Mouse (Mus musculus) midbrain, embryonic 11.5 days (tissue): ENCODE data around the gene Cox8b. TPM values are rescaled to one million over a fixed set of nuclear protein-coding genes. Genes with fewer than 3 reads are reported as not detected.

ENCODE experiments used
- ATAC-seq: fragments of 200-750 bp; cut with Nextera tagmentation; 2 replicates; pipeline ENCODE4 v1.8.0; 2017; ENCODE audit warnings: moderate TSS enrichment, moderate library complexity; ENCODE audit not compliant: low FRiP score
- DNase-seq: peaks from one replicate; pipeline ENCODE4 v3.0.0; 2015; ENCODE audit warnings: low spot score; ENCODE audit errors: missing footprints
- H3K27ac ChIP-seq: fragments of 300-500 bp; sonication (generic); 2 replicates; pipeline ENCODE4 v1.5.1; 2014; ENCODE audit warnings: low read depth, low read length
- H3K27me3 ChIP-seq: fragments of 300-500 bp; sonication (generic); 2 replicates; pipeline ENCODE4 v1.6.1; 2014; ENCODE audit warnings: mild to moderate bottlenecking, low read length, moderate library complexity, mixed read lengths; ENCODE audit not compliant: control insufficient read depth, insufficient read depth
- H3K36me3 ChIP-seq: fragments of 300-500 bp; sonication (generic); 2 replicates; pipeline ENCODE4 v1.6.1; 2014; ENCODE audit warnings: mild to moderate bottlenecking, low read length, moderate library complexity, mixed read lengths; ENCODE audit not compliant: control insufficient read depth, insufficient read depth
- H3K4me1 ChIP-seq: fragments of 300-500 bp; sonication (generic); 2 replicates; pipeline ENCODE4 v1.6.1; 2014; ENCODE audit warnings: low read length; ENCODE audit not compliant: control insufficient read depth, insufficient read depth
- H3K4me2 ChIP-seq: fragments of 300-500 bp; sonication (generic); 2 replicates; pipeline ENCODE4 v1.6.1; 2014; ENCODE audit warnings: mild to moderate bottlenecking, moderate library complexity
- H3K4me3 ChIP-seq: fragments of 300-500 bp; sonication (generic); 2 replicates; pipeline ENCODE4 v1.5.1; 2014; ENCODE audit warnings: low read depth, low read length
- H3K9ac ChIP-seq: fragments of 300-500 bp; sonication (generic); 2 replicates; pipeline ENCODE4 v1.6.1; 2014; ENCODE audit warnings: low read length
- H3K9me3 ChIP-seq: fragments of 300-500 bp; sonication (generic); 2 replicates; pipeline ENCODE4 v1.6.1; 2016; ENCODE audit warnings: low read length; ENCODE audit not compliant: control insufficient read depth
- whole genome bisulfite sequencing: fragments of 180-500 bp; shearing (Covaris S2); extraction: QIAGEN DNeasy Blood & Tissue Kit; methylation state at CpG from one replicate; pipeline ENCODE4 v1.1.7; 2014; 5-methylcytosine and 5-hydroxymethylcytosine counted together
- polyA plus RNA-seq: library from polyadenylated mRNA; unstranded; fragments of >200 nt; fragmentation: Nextera tagmentation; extraction: Ambion mirVana; gene quantifications from 2 replicates; pipeline ENCODE4 v1.2.1, GENCODE M21; 2014

Cox8b gene
- polyA plus RNA-seq, 1 experiment from 2014 or later, result not detected

DNA sequence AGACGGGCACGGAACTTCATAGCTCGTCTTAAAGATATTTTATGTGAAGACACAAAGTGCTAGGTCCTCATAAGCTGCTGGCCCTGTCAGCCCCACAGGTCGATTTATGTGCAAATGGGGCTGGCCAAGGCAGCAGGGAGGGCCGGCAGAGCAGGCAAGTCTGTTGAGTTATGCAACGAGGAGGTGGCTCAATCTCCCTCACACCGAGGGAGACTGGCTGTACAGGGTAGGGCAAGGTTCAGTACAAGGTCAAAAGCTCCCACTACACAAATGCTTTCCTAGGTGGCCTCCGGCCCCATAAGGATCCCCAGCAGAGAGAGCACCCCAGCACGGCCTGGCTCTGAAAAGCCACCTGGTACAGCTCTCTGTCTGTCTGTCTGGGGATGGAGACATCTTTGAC lies 46.9 kb downstream of the Cox8b start:
- Histone ChIP-seq H3K9me3 (no peaks in the 10 kb centered on the region), H3K4me2 (no peak overlapping the region), H3K4me1 (peaks cover 14% of the 10 kb centered on the region), H3K27ac (no peak overlapping the region), H3K9ac (no peak overlapping the region), H3K27me3 (no peaks in the 10 kb centered on the region), H3K36me3 (peaks cover 4% of the 10 kb centered on the region), H3K4me3 (no peak overlapping the region)
- ATAC-seq (no peak), DNase-seq (no peak)
- 83% methylated on average over 9 of the region's 9 CpGs for WGBS

DNA sequence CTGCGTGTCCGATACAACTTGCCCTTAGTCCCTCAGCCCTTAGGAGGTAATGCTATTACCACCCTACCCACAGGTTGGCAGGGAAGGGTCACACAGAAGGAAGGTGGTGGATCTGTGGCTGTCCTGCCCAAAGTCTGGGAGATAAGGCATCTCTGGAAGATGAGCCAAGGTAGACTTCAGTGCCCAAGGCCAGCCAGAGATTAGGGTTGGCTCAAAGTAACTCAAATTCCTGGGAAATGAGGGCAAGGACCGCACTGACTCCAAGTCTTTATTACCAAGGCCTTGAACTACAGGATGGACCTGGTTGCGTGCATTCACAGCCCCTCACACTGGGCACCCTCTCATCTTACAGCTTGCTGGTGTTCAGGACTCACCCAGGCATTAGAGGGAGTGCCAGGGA lies 48.3 kb downstream of the Cox8b start:
- DNase-seq, result peak; percentile 23
- H3K4me1 ChIP-seq, result peaks cover 7% of the 10 kb centered on the region
- H3K36me3 ChIP-seq, result peaks cover 4% of the 10 kb centered on the region
- no peak overlapping the region for H3K9ac ChIP-seq
- no peaks in the 10 kb centered on the region for H3K9me3 ChIP-seq
- WGBS, result 95% methylated on average over 4 of the region's 4 CpGs
- no peak overlapping the region for H3K4me3 ChIP-seq
- H3K27ac ChIP-seq, result no peak overlapping the region
- H3K4me2 ChIP-seq, result no peak overlapping the region
- ATAC-seq, result no peak
- no peaks in the 10 kb centered on the region for H3K27me3 ChIP-seq

Other genes with a start within 250 kb of the Cox8b start
- gene Olfr539, start 240.5 kb downstream of the Cox8b start, polyA plus RNA-seq, result not detected in 2 replicates
- gene Olfr45, start 218.5 kb downstream of the Cox8b start, polyA plus RNA-seq, result not detected in 2 replicates
- not detected in 2 replicates for gene Olfr541, start 203.2 kb downstream of the Cox8b start, polyA plus RNA-seq
- not detected in 2 replicates for gene Cyp2e1, start 136.7 kb downstream of the Cox8b start, polyA plus RNA-seq
- gene Syce1, start 112.6 kb downstream of the Cox8b start, polyA plus RNA-seq, result 0.12 TPM in 1 of 2 replicates, not detected in the other
- 5.4 and 7.1 TPM in 2 replicates for gene Zfp941, start 78.3 kb downstream of the Cox8b start, polyA plus RNA-seq
- gene Urah, start 65.4 kb downstream of the Cox8b start, polyA plus RNA-seq, result not detected in 2 replicates
- not detected in 2 replicates for gene Scgb1c1, start 54.9 kb downstream of the Cox8b start, polyA plus RNA-seq
- not detected in 2 replicates for gene Odf3, start 52.6 kb downstream of the Cox8b start, polyA plus RNA-seq
- not detected in 2 replicates for gene Gm45785, start 44.1 kb downstream of the Cox8b start, polyA plus RNA-seq
- gene Ric8a, start 43.5 kb downstream of the Cox8b start, polyA plus RNA-seq, result 60.4 and 65.5 TPM in 2 replicates
- 23.9 and 25.3 TPM in 2 replicates for gene Bet1l, start 42.9 kb downstream of the Cox8b start, polyA plus RNA-seq
- 173 and 182 TPM in 2 replicates for gene Psmd13, start 18.5 kb downstream of the Cox8b start, polyA plus RNA-seq
- 18.4 and 21.6 TPM in 2 replicates for gene Sirt3, start 18.1 kb downstream of the Cox8b start, polyA plus RNA-seq
- gene Nlrp6, start 20.5 kb upstream of the Cox8b start, polyA plus RNA-seq, result 0.08 and 0.21 TPM in 2 replicates
- 10.2 and 12.5 TPM in 2 replicates for gene Pgghg, start 40.9 kb upstream of the Cox8b start, polyA plus RNA-seq
- 0.20 TPM in 1 of 2 replicates, not detected in the other for gene Ifitm5, start 49.8 kb upstream of the Cox8b start, polyA plus RNA-seq
- gene Gm45717, start 55.5 kb upstream of the Cox8b start, polyA plus RNA-seq, result not detected in 2 replicates
- gene Ifitm2, start 55.5 kb upstream of the Cox8b start, polyA plus RNA-seq, result 198 and 207 TPM in 2 replicates
- gene Ifitm1, start 66.8 kb upstream of the Cox8b start, polyA plus RNA-seq, result 8.0 and 9.5 TPM in 2 replicates
- 13.5 and 14.0 TPM in 2 replicates for gene Ifitm3, start 110.3 kb upstream of the Cox8b start, polyA plus RNA-seq
- not detected in 2 replicates for gene Ifitm6, start 117.5 kb upstream of the Cox8b start, polyA plus RNA-seq
- gene Gm17387, start 128.7 kb upstream of the Cox8b start, polyA plus RNA-seq, result not detected in 2 replicates
- 18.8 and 19.5 TPM in 2 replicates for gene B4galnt4, start 160.7 kb upstream of the Cox8b start, polyA plus RNA-seq
- gene Pkp3, start 177.8 kb upstream of the Cox8b start, polyA plus RNA-seq, result 0.82 and 0.84 TPM in 2 replicates
- 1.2 and 1.8 TPM in 2 replicates for gene Sigirr, start 200.1 kb upstream of the Cox8b start, polyA plus RNA-seq
- 0.12 TPM in 1 of 2 replicates, not detected in the other for gene Ano9, start 217.4 kb upstream of the Cox8b start, polyA plus RNA-seq
- gene Ptdss2, start 221.9 kb upstream of the Cox8b start, polyA plus RNA-seq, result 68.6 and 70.7 TPM in 2 replicates